Mouse (Mus musculus) neural tube, postnatal 0 days (tissue): ENCODE results near the gene Mkrn1. TPM values are rescaled to one million over a fixed set of nuclear protein-coding genes. Genes with fewer than 3 reads are reported as not detected.

ENCODE experiments used
- polyA plus RNA-seq: library from polyadenylated mRNA; unstranded; fragments of >200 nt; fragmentation: Nextera tagmentation; extraction: Ambion mirVana; gene quantifications from 2 replicates; pipeline ENCODE4 v1.2.1, GENCODE M21; 2015

Mkrn1 gene
- polyA plus RNA-seq: 198 and 201 TPM in 2 replicates

GRCm38 (mm10) chr6:39419851-39420721, at the start of gene Mkrn1:
Gene Mkrn1, minus strand, starts transcription at chr6:39420462.

DNA sequence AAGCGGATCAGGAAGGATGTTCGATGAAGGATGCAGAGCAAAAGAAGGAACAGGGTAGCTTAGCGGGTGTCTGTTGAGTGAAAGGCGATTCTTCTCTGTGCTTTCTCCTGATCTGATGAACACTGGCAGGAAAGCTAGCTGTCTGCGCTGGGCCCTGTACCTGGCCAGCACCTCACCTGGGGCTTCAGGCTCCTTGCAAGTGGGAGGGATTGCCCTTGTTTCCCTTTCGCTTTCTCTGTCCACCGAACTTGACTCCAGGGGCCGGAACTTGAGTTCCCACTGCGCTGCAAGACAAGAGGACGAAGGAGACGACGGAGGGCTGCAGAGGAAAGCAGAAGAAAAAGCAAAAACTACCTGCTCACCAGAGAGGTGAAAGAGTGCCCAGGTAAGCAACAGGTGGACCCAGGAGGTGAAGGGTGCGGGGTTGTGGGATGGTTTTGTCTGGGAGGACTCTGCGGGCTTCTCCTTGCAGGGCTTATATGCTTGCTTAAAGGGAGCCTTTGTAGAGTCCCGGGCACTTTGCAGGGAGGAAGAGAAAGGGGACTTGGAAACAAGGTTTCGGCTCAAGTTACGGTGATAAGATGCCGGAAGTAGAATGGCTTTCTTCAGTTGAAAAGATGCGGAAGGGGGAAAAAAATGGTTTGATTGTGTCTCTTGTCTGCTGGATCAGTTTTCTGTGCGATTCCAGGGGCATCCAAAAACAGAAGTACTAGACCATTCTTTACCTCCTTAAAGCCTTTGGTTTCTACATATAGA, 39.0 kb downstream of the Mkrn1 start, which contains the start of gene Rab19:
TSS of gene Rab19 (plus strand) at position 51 of the 756 bp plus-strand sequence.

GRCm38 (mm10) chr6:39377311-39377827, 42.9 kb downstream of the Mkrn1 start, which contains the start of gene Slc37a3:
Gene Slc37a3, minus strand, starts transcription at chr6:39377675.

Other genes starting within 250 kb of the Mkrn1 start
- gene Kdm7a, start 213.7 kb downstream of the Mkrn1 start, polyA plus RNA-seq: 2.0 and 2.2 TPM in 2 replicates
- 41.7 and 42.2 TPM in 2 replicates for gene Slc37a3, start 42.8 kb downstream of the Mkrn1 start, polyA plus RNA-seq
- 0.15 and 0.19 TPM in 2 replicates for gene Rab19, start 39.3 kb downstream of the Mkrn1 start, polyA plus RNA-seq
- gene Dennd2a, start 137.4 kb upstream of the Mkrn1 start, polyA plus RNA-seq: 11.9 and 12.1 TPM in 2 replicates
- gene Adck2, start 153.4 kb upstream of the Mkrn1 start, polyA plus RNA-seq: 36.7 and 38.5 TPM in 2 replicates
- gene Gm42420, start 165.3 kb upstream of the Mkrn1 start, polyA plus RNA-seq: 3.1 and 6.5 TPM in 2 replicates
- 766 and 799 TPM in 2 replicates for gene Ndufb2, start 172.1 kb upstream of the Mkrn1 start, polyA plus RNA-seq